Mouse (Mus musculus): Measurements from ENCODE around the gene Gm20696. TPM values are rescaled to one million over a fixed set of nuclear protein-coding genes. Genes with fewer than 3 reads are reported as not detected.

The Gm20696 gene
- total and polyA plus RNA-seq, 3 experiments = 0.59 TPM; not detected in 2

DNA sequence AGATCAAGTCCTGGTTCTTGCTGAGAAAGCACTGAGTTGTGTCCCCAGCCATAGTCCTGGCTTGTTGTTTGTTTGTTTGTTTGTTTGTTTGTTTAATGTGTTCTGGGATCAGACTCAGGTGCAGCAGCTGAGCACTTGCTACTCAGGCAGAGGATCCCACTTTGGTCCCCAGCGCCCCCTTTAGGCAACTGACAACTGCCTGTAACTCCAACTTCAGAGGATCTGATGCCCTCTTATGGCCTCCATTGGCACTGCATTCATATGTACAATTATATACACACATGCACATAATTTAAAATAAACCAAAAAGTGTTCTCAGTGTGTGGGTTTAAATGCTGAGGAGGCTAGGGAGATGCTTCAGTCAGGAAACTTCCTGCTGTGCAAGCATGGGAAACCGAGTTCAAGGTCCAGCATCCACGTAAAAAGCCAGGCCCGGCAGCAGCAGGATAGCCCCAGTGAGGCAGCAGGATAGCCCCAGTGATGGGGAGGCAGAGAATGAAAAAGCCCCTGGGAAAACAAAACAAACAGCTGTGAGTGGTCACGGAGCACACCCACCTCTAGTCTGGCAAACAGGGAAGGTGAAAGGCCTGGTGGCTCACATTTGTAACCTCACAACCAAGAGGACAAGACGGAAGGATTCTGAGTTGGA is 139.0 kb downstream of the Gm20696 start:
- no peak for DNase-seq (ENCODE audit: extremely low read depth)
- in situ Hi-C loops (cut with MboI; ENCODE audit: low pct_ligation_motif_present, low pct_unique_long_range_greater_than_20kb, low sequenced_read_pairs) (no loop called here), dilution Hi-C loops (cut with MboI; ENCODE audit: extremely low pct_ligation_motif_present, extremely low pct_unique_long_range_greater_than_20kb, low sequenced_read_pairs) (no loop called here)
- no peak overlapping the region for H3K9ac ChIP-seq (ENCODE audit: insufficient read depth, low read depth)
- TF ChIP-seq CTCF (conservative IDR thresholded peaks at IDR 0.05 in 1 of 2, IDR thresholded peaks at IDR 0.05 in 1 of 2; ENCODE audit: low read depth in 2 of 2, low read length in 2 of 2) (peak in 1 of 2 experiments; percentile 61; a peak in 2 of 4 replicates), ZNF384 (IDR thresholded peaks at IDR 0.05; ENCODE audit: low read depth, low read length) (no peak), RAD21 (IDR thresholded peaks at IDR 0.05; ENCODE audit: low read depth, low read length) (peak; percentile 25), SMC3 (IDR thresholded peaks at IDR 0.05; ENCODE audit: low read depth, low read length) (peak; percentile 24; the same call in 1 of the 2 replicates), RCOR1 (conservative IDR thresholded peaks at IDR 0.05; ENCODE audit: low read depth, low read length) (no peak)
- no peaks in the 10 kb centered on the region for H3K79me2 ChIP-seq (replicated peaks; ENCODE audit: control insufficient read depth, extremely low read depth, insufficient read depth, poor library complexity, severe bottlenecking)
- H3K4me2 ChIP-seq (ENCODE audit: insufficient read depth, low read depth, poor library complexity, severe bottlenecking) = no peak overlapping the region
- H3K4me1 ChIP-seq (ENCODE audit: control insufficient read depth in 1 of 2, insufficient read depth in 2 of 2) = peaks cover 0 to 14% of the 10 kb centered on the region in 2 experiments; a peak in 1 of 4 replicates
- no peak overlapping the region for H3K4me3 ChIP-seq (replicated peaks in 1 of 3; ENCODE audit: low read depth in 2 of 3, low read length in 2 of 3, poor library complexity in 1 of 3)
- H3K9me3 ChIP-seq (replicated peaks; ENCODE audit: low read length) = peaks cover 7% of the 10 kb centered on the region
- H3K27me3 ChIP-seq (replicated peaks) = peaks cover 4% of the 10 kb centered on the region
- H3K36me3 ChIP-seq (replicated peaks in 1 of 2; ENCODE audit: control insufficient read depth in 1 of 2, insufficient read depth in 1 of 2, low read length in 1 of 2) = no peaks in the 10 kb centered on the region
- no peak overlapping the region for H3K27ac ChIP-seq (ENCODE audit: insufficient read depth, low read depth)

DNA sequence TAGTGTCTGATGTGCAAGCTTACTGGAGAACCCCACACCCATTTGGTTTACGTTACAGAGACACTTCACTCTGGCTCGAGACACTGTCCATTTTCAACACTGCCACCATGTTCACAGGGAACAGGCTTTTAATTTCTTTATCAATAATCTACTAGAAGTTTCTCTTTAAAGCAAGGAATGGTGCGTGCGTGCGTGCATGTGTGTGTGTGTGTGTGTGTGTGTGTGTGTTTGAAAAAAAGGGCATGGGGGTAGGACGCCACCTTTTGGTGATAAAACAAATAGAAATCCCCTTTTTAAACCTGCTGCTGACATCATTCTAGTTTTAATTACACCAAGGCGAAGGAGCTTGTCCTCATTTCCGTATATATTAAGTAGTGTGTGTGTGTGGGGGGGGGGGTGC is 141.2 kb downstream of the Gm20696 start:
- TF ChIP-seq BHLHE40 (IDR thresholded peaks at IDR 0.05; ENCODE audit: low read depth, low read length) (peak; percentile 54), MAX (IDR thresholded peaks at IDR 0.05; ENCODE audit: low read length) (no peak), ZNF384 (IDR thresholded peaks at IDR 0.05; ENCODE audit: low read depth, low read length) (peak; percentile 69), KAT2A (IDR thresholded peaks at IDR 0.05; ENCODE audit: insufficient replicate concordance, low read length) (no peak), SMC3 (IDR thresholded peaks at IDR 0.05; ENCODE audit: low read depth, low read length) (peak; percentile 57), CHD2 (IDR thresholded peaks at IDR 0.05; ENCODE audit: low read length) (no peak), MYC (IDR thresholded peaks at IDR 0.05; ENCODE audit: low read depth, low read length) (no peak), TCF12 (IDR thresholded peaks at IDR 0.05; ENCODE audit: low read depth, low read length) (no peak), PAX5 (IDR thresholded peaks at IDR 0.05; ENCODE audit: low read length) (no peak), POLR2A (IDR thresholded peaks at IDR 0.05; ENCODE audit: low read depth, low read length) (no peak), IRF4 (IDR thresholded peaks at IDR 0.05; ENCODE audit: low read depth, low read length) (peak; percentile 30; the same call in 1 of the 2 replicates), CTCF (conservative IDR thresholded peaks at IDR 0.05 in 1 of 2, IDR thresholded peaks at IDR 0.05 in 1 of 2; ENCODE audit: low read depth in 2 of 2, low read length in 2 of 2) (peak in 1 of 2 experiments; percentile 63; a peak in 2 of 4 replicates), RAD21 (IDR thresholded peaks at IDR 0.05; ENCODE audit: low read depth, low read length) (peak; percentile 59)
- H3K36me3 ChIP-seq (replicated peaks in 1 of 2; ENCODE audit: control insufficient read depth in 1 of 2, insufficient read depth in 1 of 2, low read length in 1 of 2) = no peaks in the 10 kb centered on the region
- no peak overlapping the region for H3K27ac ChIP-seq (ENCODE audit: insufficient read depth, low read depth)
- no peak overlapping the region for H3K4me2 ChIP-seq (ENCODE audit: insufficient read depth, low read depth, poor library complexity, severe bottlenecking)
- in situ Hi-C loops (cut with MboI; ENCODE audit: low pct_ligation_motif_present, low pct_unique_long_range_greater_than_20kb, low sequenced_read_pairs) (no loop called here), dilution Hi-C loops (cut with MboI; ENCODE audit: extremely low pct_ligation_motif_present, extremely low pct_unique_long_range_greater_than_20kb, low sequenced_read_pairs) (no loop called here)
- no peak for DNase-seq (ENCODE audit: extremely low read depth)
- no peaks in the 10 kb centered on the region for H3K79me2 ChIP-seq (replicated peaks; ENCODE audit: control insufficient read depth, extremely low read depth, insufficient read depth, poor library complexity, severe bottlenecking)
- no peak overlapping the region for H3K9ac ChIP-seq (ENCODE audit: insufficient read depth, low read depth)
- no peak overlapping the region for H3K4me3 ChIP-seq (replicated peaks in 1 of 3; ENCODE audit: low read depth in 2 of 3, low read length in 2 of 3, poor library complexity in 1 of 3)
- H3K27me3 ChIP-seq (replicated peaks) = peaks cover 20% of the 10 kb centered on the region
- H3K9me3 ChIP-seq (replicated peaks; ENCODE audit: low read length) = peaks cover 7% of the 10 kb centered on the region
- H3K4me1 ChIP-seq (ENCODE audit: control insufficient read depth in 1 of 2, insufficient read depth in 2 of 2) = peaks cover 0 to 5% of the 10 kb centered on the region in 2 experiments; a peak in 2 of 4 replicates
